Mouse (Mus musculus) heart, postnatal 4 days (tissue): ENCODE measurements around the gene Arhgap30. TPM values are rescaled to one million over a fixed set of nuclear protein-coding genes. Genes with fewer than 3 reads are reported as not detected.
A peak's percentile ranks its signal among the peaks of the same experiment; 100 is the strongest.

ENCODE experiments used
- DNase-seq: peaks from one replicate; pipeline ENCODE4 v3.0.0; 2021
- total RNA-seq, 2 experiments: library from RNA; stranded (reverse); gene quantifications; 2 replicates each; pipeline ENCODE4 v1.2.3; 2021

Arhgap30 gene
- total RNA-seq, 2 experiments from 2014 or later: 0.90 to 1.5 TPM

- DNase-seq: no peak
Measured at GRCm38 (mm10) chr1:171378298-171378697, 10.5 kb upstream of the Arhgap30 start.

- peak; percentile 87 for DNase-seq
Measured at GRCm38 (mm10) chr1:171379935-171380599, 8.7 kb upstream of the Arhgap30 start.

GRCm38 (mm10) chr1:171382096-171382620 lies 6.6 kb upstream of the Arhgap30 start:
- DNase-seq: no peak

- DNase-seq: no peak
Measured at GRCm38 (mm10) chr1:171384361-171384760, 4.4 kb upstream of the Arhgap30 start.

- no peak for DNase-seq
Measured at GRCm38 (mm10) chr1:171385171-171385570, 3.6 kb upstream of the Arhgap30 start.

GRCm38 (mm10) chr1:171387099-171387498 lies 1.7 kb upstream of the Arhgap30 start:
- peak; percentile 36 for DNase-seq

- no peak for DNase-seq
Measured at GRCm38 (mm10) chr1:171390101-171390500, 1.3 kb downstream of the Arhgap30 start.

GRCm38 (mm10) chr1:171401821-171402220 lies 13.1 kb downstream of the Arhgap30 start:
- no peak for DNase-seq

- DNase-seq: no peak
Measured at GRCm38 (mm10) chr1:171402991-171403390, 14.2 kb downstream of the Arhgap30 start.

- DNase-seq: no peak
Measured at GRCm38 (mm10) chr1:171407263-171407662, 18.5 kb downstream of the Arhgap30 start.

- no peak for DNase-seq
Measured at GRCm38 (mm10) chr1:171410231-171410630, 21.5 kb downstream of the Arhgap30 start.

- peak; percentile 96 for DNase-seq
Measured at GRCm38 (mm10) chr1:171410947-171411484, 22.3 kb downstream of the Arhgap30 start, which contains the start of gene Usf1. Gene Usf1, plus strand, starts transcription at chr1:171411313.

GRCm38 (mm10) chr1:171411492-171411941 lies 22.8 kb downstream of the Arhgap30 start:
- no peak for DNase-seq

- peak; percentile 46 for DNase-seq
Measured at GRCm38 (mm10) chr1:171412001-171412441, 23.3 kb downstream of the Arhgap30 start.

- peak; percentile 22 for DNase-seq
Measured at GRCm38 (mm10) chr1:171412446-171412845, 23.7 kb downstream of the Arhgap30 start.

- no peak for DNase-seq
Measured at GRCm38 (mm10) chr1:171413608-171414007, 24.9 kb downstream of the Arhgap30 start.

- DNase-seq: no peak
Measured at GRCm38 (mm10) chr1:171418660-171419059, 29.9 kb downstream of the Arhgap30 start, which contains the start of gene Tstd1. Gene Tstd1, plus strand, starts transcription at chr1:171418872.

- no peak for DNase-seq
Measured at GRCm38 (mm10) chr1:171419291-171419882, 30.6 kb downstream of the Arhgap30 start.

- no peak for DNase-seq
Measured at GRCm38 (mm10) chr1:171419905-171420304, 31.2 kb downstream of the Arhgap30 start.

GRCm38 (mm10) chr1:171422504-171423095 lies 33.8 kb downstream of the Arhgap30 start:
- no peak for DNase-seq

- DNase-seq: no peak
Measured at GRCm38 (mm10) chr1:171424638-171425037, 35.9 kb downstream of the Arhgap30 start.

- peak; percentile 50 for DNase-seq
Measured at GRCm38 (mm10) chr1:171425126-171425525, 36.4 kb downstream of the Arhgap30 start.

- DNase-seq: no peak
Measured at GRCm38 (mm10) chr1:171432158-171432557, 43.4 kb downstream of the Arhgap30 start.
